Comparison of ENCODE assay signal across 17 mouse cellular contexts in the genomic region with DNA sequence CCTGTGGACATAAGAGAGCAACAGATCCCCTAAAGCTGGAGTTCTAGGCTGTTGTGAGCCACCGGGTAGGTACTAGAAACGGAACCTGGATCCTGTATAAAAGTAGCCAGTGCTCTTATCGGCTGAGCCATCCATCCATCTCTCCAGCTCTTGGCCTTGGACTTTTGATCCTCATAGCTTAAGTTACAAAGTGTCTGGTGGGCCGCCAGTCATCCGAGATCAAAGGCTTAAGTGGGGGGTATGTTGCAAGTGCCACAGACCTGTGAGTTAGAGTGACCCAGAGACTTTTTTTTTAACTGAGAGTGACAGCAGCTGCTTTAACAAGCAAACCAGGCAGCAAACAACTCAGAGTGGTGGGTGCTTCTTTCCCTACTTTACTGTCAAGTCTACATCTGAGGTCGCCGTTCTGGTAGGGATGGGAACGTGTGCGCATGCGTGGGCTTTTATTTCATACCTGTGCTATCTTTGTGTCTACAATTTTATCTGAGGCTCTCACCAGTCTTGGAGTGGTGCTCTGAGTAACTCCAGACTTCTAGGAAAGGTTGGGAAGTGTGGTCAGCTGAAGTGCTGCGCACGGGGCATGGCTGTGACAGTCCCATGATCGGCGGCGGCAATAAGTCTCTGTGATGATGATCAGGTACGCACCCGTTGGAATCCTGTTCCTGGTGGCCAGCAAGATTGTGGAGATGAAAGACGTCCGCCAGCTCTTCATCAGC. TPM values are rescaled to one million over a fixed set of nuclear protein-coding genes. Genes with fewer than 3 reads are reported as not detected.
A peak's percentile ranks its signal among the peaks of the same experiment; 100 is the strongest.
DNase-seq lines count a peak whose midpoint lies in the region; ATAC-seq and TF ChIP-seq lines count a peak whose summit lies in the region.
"Had no signal": no experiment of that assay in that cellular context is flagged by ENCODE, and none has a peak within 500 bp of the region (broad histone marks: within the 10 kb centered on the region; RNA-seq: fewer than 3 reads in every experiment).

No protein-coding gene starts in this region.

- no peaks in the 10 kb centered on the region for H3K27me3 ChIP-seq in heart, embryonic 13.5 days (replicated peaks)
- H3K27me3 ChIP-seq in intestine, postnatal 0 days (replicated peaks; ENCODE audit: control insufficient read depth, insufficient read depth, low read length), result no peaks in the 10 kb centered on the region
- H3K27me3 ChIP-seq: embryonic facial prominence, embryonic 12.5 days; forebrain, embryonic 13.5 days; limb, embryonic 12.5 days had no signal

- intact Hi-C loops in heart, postnatal 36 days (cut with DNase I), result no loop called here

- peak overlapping the region; percentile 44 for H3K27ac ChIP-seq in heart, embryonic 13.5 days (replicated peaks)
- H3K27ac ChIP-seq in intestine, postnatal 0 days (ENCODE audit: low read depth, low read length), result no peak overlapping the region; the same call in 1 of the 2 replicates
- H3K27ac ChIP-seq: embryonic facial prominence, embryonic 12.5 days; forebrain, embryonic 13.5 days; limb, embryonic 12.5 days had no signal

- peaks cover 19% of the 10 kb centered on the region for H3K4me1 ChIP-seq in heart, embryonic 13.5 days
- H3K4me1 ChIP-seq in intestine, postnatal 0 days (replicated peaks; ENCODE audit: control insufficient read depth, insufficient read depth, low read length), result no peaks in the 10 kb centered on the region; the same call in 1 of the 2 replicates
- H3K4me1 ChIP-seq: embryonic facial prominence, embryonic 12.5 days; forebrain, embryonic 13.5 days; limb, embryonic 12.5 days had no signal

- 49% methylated on average over 19 of the region's 19 CpGs for WGBS in heart, embryonic 13.5 days
- WGBS in intestine, postnatal 0 days, result 67% methylated on average over 19 of the region's 19 CpGs

- no peak for DNase-seq in heart, postnatal 36 days
- DNase-seq in lung, adult 18-20 months, result peak; percentile 55 to 73
- peak; percentile 46 to 77 for DNase-seq in lung, postnatal 4 days
- no peak for DNase-seq in frontal cortex, postnatal 10 days (ENCODE audit: low spot score in 2 of 2)
- no peak for DNase-seq in adrenal gland, adult 8-10 months
- DNase-seq in thymus, postnatal 4 days, result no peak
- DNase-seq: cerebellum, postnatal 36 days; kidney, adult 18-20 months; kidney, postnatal 4 days; retina, postnatal 1 day; thymus, adult 18-20 months had no signal

- no peak for TF ChIP-seq CTCF in intestine, postnatal 0 days (IDR thresholded peaks at IDR 0.05; ENCODE audit: low read depth)

- peak overlapping the region; percentile 39 for H3K4me3 ChIP-seq in heart, embryonic 13.5 days
- H3K4me3 ChIP-seq in intestine, postnatal 0 days (ENCODE audit: low read depth, low read length), result no peak overlapping the region
- H3K4me3 ChIP-seq: embryonic facial prominence, embryonic 12.5 days; forebrain, embryonic 13.5 days; limb, embryonic 12.5 days had no signal

- H3K4me2 ChIP-seq in heart, embryonic 13.5 days, result peak overlapping the region; percentile 58
- 0 out of 2 replicates have a peak overlapping the region, but pooled peaks have one; percentile 27 for H3K4me2 ChIP-seq in intestine, postnatal 0 days (replicated peaks; ENCODE audit: low read depth)
- H3K4me2 ChIP-seq: embryonic facial prominence, embryonic 12.5 days; forebrain, embryonic 13.5 days; limb, embryonic 12.5 days had no signal

- peaks cover 70% of the 10 kb centered on the region for H3K36me3 ChIP-seq in heart, embryonic 13.5 days
- peaks cover 42% of the 10 kb centered on the region for H3K36me3 ChIP-seq in intestine, postnatal 0 days (ENCODE audit: control insufficient read depth, insufficient read depth)

- no peak; the same call in 1 of the 2 replicates for ATAC-seq in heart, embryonic 13.5 days (ENCODE audit: extremely low read depth, insufficient number of reproducible peaks, low FRiP score, low TSS enrichment)
- ATAC-seq in intestine, postnatal 0 days, result peak; percentile 12; the same call in 1 of the 2 replicates
- ATAC-seq: forebrain, embryonic 13.5 days had no signal

- H3K9ac ChIP-seq in heart, embryonic 13.5 days, result peak overlapping the region; percentile 63; the same call in 1 of the 2 replicates
- no peak overlapping the region for H3K9ac ChIP-seq in intestine, postnatal 0 days (ENCODE audit: low read depth, low read length)
- H3K9ac ChIP-seq: embryonic facial prominence, embryonic 12.5 days; forebrain, embryonic 13.5 days; limb, embryonic 12.5 days had no signal

- H3K9me3 ChIP-seq in heart, embryonic 13.5 days, result no peaks in the 10 kb centered on the region
- no peaks in the 10 kb centered on the region for H3K9me3 ChIP-seq in intestine, postnatal 0 days (ENCODE audit: control insufficient read depth)
- H3K9me3 ChIP-seq: embryonic facial prominence, embryonic 12.5 days; forebrain, embryonic 13.5 days; G1E; limb, embryonic 12.5 days had no signal

RNA-seq across cellular contexts. Expression of a gene that starts 12.0 kb away (rescaled TPM):
- polyA plus RNA-seq in heart, embryonic 13.5 days (2015; fragmentation: Nextera tagmentation; extraction: Ambion mirVana), result 35.2 and 37.8 TPM in 2 replicates
- 10 to 100 TPM; 21.3 to 22.8 TPM for total RNA-seq in heart, postnatal 36 days (2021)
- 19.8 and 22.8 TPM in 2 replicates for polyA plus RNA-seq in intestine, postnatal 0 days (2015; fragmentation: Nextera tagmentation; extraction: Ambion mirVana)
- total RNA-seq in adrenal gland, adult 8-10 months (2022), result 100 to 1,000 TPM in 1 of 4 experiments, 10 to 100 TPM in 3; 77.8 to 202 (median 91.2) TPM

RNA-seq across cellular contexts. Expression of a gene that starts 22.5 kb away (rescaled TPM):
- polyA plus RNA-seq in heart, embryonic 13.5 days (2015; fragmentation: Nextera tagmentation; extraction: Ambion mirVana), result 81.1 and 82.5 TPM in 2 replicates
- total RNA-seq in heart, postnatal 36 days (2021), result 10 to 100 TPM; 54.1 to 61.3 TPM
- 33.7 and 35.8 TPM in 2 replicates for polyA plus RNA-seq in intestine, postnatal 0 days (2015; fragmentation: Nextera tagmentation; extraction: Ambion mirVana)
- total RNA-seq in adrenal gland, adult 8-10 months (2022), result 100 to 1,000 TPM in 1 of 4 experiments, 10 to 100 TPM in 3; 62.2 to 100 (median 74.6) TPM

RNA-seq across cellular contexts. Expression of a gene that starts 23.4 kb away (rescaled TPM):
- polyA plus RNA-seq in heart, embryonic 13.5 days (2015; fragmentation: Nextera tagmentation; extraction: Ambion mirVana), result 31.9 and 33.3 TPM in 2 replicates
- total RNA-seq in heart, postnatal 36 days (2021), result 10 to 100 TPM; 47.2 to 49.1 TPM
- 12.3 and 12.7 TPM in 2 replicates for polyA plus RNA-seq in intestine, postnatal 0 days (2015; fragmentation: Nextera tagmentation; extraction: Ambion mirVana)
- total RNA-seq in adrenal gland, adult 8-10 months (2022), result 10 to 100 TPM; 22.0 to 26.2 (median 24.9) TPM

RNA-seq across cellular contexts. Expression of a gene that starts 49.5 kb away (rescaled TPM):
- polyA plus RNA-seq in heart, embryonic 13.5 days (2015; fragmentation: Nextera tagmentation; extraction: Ambion mirVana), result 9.6 and 11.1 TPM in 2 replicates
- 10 to 100 TPM; 17.8 to 19.3 TPM for total RNA-seq in heart, postnatal 36 days (2021)
- 9.2 and 11.2 TPM in 2 replicates for polyA plus RNA-seq in intestine, postnatal 0 days (2015; fragmentation: Nextera tagmentation; extraction: Ambion mirVana)
- total RNA-seq in adrenal gland, adult 8-10 months (2022), result 10 to 100 TPM; 17.0 to 27.1 (median 20.9) TPM

RNA-seq across cellular contexts. Expression of a gene that starts 55.0 kb away (rescaled TPM):
- 210 and 235 TPM in 2 replicates for polyA plus RNA-seq in heart, embryonic 13.5 days (2015; fragmentation: Nextera tagmentation; extraction: Ambion mirVana)
- 10 to 100 TPM; 80.0 to 81.8 TPM for total RNA-seq in heart, postnatal 36 days (2021)
- polyA plus RNA-seq in intestine, postnatal 0 days (2015; fragmentation: Nextera tagmentation; extraction: Ambion mirVana), result 316 and 329 TPM in 2 replicates
- total RNA-seq in adrenal gland, adult 8-10 months (2022), result 100 to 1,000 TPM; 127 to 153 (median 133) TPM

Comparison
In these comparisons a context has a peak if more than half of its experiments do, and no peak if none do; other contexts are left out.
1. DNase-seq: peak in lung, adult 18-20 months (2 of 2) and lung, postnatal 4 days (2 of 2); none in heart, postnatal 36 days (0 of 2), frontal cortex, postnatal 10 days (0 of 2), adrenal gland, adult 8-10 months (single experiment) and thymus, postnatal 4 days (single experiment).